Mouse (Mus musculus) limb, embryonic 11.5 days (tissue): ENCODE data around the gene Olr1. TPM values are rescaled to one million over a fixed set of nuclear protein-coding genes. Genes with fewer than 3 reads are reported as not detected.

ENCODE experiments used
- ATAC-seq: fragments of 200-750 bp; cut with Nextera tagmentation; 2 replicates; pipeline ENCODE4 v1.8.0; 2017; ENCODE audit warnings: low read depth; ENCODE audit not compliant: insufficient number of reproducible peaks, low FRiP score, low TSS enrichment
- DNase-seq: peaks from one replicate; pipeline ENCODE4 v3.0.0-alpha.2; 2015; ENCODE audit warnings: low spot score
- H3K27ac ChIP-seq: fragments of 300-500 bp; sonication (generic); replicated peaks from 2 replicates; pipeline ENCODE4 v1.5.1; 2014; ENCODE audit warnings: low read depth, mild to moderate bottlenecking, low read length
- H3K27me3 ChIP-seq: fragments of 300-500 bp; sonication (generic); 2 replicates; pipeline ENCODE4 v1.6.1; 2014; ENCODE audit warnings: mild to moderate bottlenecking, low read length, mixed read lengths; ENCODE audit not compliant: control insufficient read depth, insufficient read depth
- H3K36me3 ChIP-seq: fragments of 300-500 bp; sonication (generic); 2 replicates; pipeline ENCODE4 v1.6.1; 2014; ENCODE audit warnings: mild to moderate bottlenecking, low read length, moderate library complexity, mixed read lengths; ENCODE audit not compliant: control insufficient read depth, insufficient read depth
- H3K4me1 ChIP-seq: fragments of 300-500 bp; sonication (generic); 2 replicates; pipeline ENCODE4 v1.6.1; 2014; ENCODE audit warnings: low read length, mixed read lengths; ENCODE audit not compliant: control insufficient read depth, insufficient read depth
- H3K4me2 ChIP-seq: fragments of 300-500 bp; sonication (generic); 2 replicates; pipeline ENCODE4 v1.6.1; 2014; ENCODE audit warnings: low read depth, mild to moderate bottlenecking, moderate library complexity; ENCODE audit not compliant: severe bottlenecking
- H3K4me3 ChIP-seq: fragments of 300-500 bp; sonication (generic); 2 replicates; pipeline ENCODE4 v1.5.1; 2014; ENCODE audit warnings: low read depth, low read length
- H3K9ac ChIP-seq: fragments of 300-500 bp; sonication (generic); 2 replicates; pipeline ENCODE4 v1.6.1; 2014; ENCODE audit warnings: mild to moderate bottlenecking, low read length
- H3K9me3 ChIP-seq: fragments of 300-500 bp; sonication (generic); 2 replicates; pipeline ENCODE4 v1.6.1; 2016; ENCODE audit warnings: low read length; ENCODE audit not compliant: control insufficient read depth
- WGBS: fragments of 180-500 bp; shearing (Covaris S2); extraction: QIAGEN DNeasy Blood & Tissue Kit; methylation state at CpG from one replicate; pipeline ENCODE4 v1.1.7; 2014; 5-methylcytosine and 5-hydroxymethylcytosine counted together
- polyA plus RNA-seq: library from polyadenylated mRNA; unstranded; fragments of >200 nt; fragmentation: Nextera tagmentation; extraction: Ambion mirVana; gene quantifications from 2 replicates; pipeline ENCODE4 v1.2.1, GENCODE M21; 2014

Olr1 gene
- 0.38 TPM in 1 of 2 replicates, not detected in the other for polyA plus RNA-seq

GRCm38 (mm10) chr6:129507024-129507423, at the start of gene Olr1:
Gene Olr1 (minus strand): TSS chr6:129507165.
- Histone ChIP-seq H3K9me3 (no peaks in the 10 kb centered on the region; the same call in 1 of the 2 replicates), H3K4me1 (no peaks in the 10 kb centered on the region), H3K27me3 (no peaks in the 10 kb centered on the region), H3K27ac (no peak within 1 kb of the TSS), H3K4me3 (no peak within 1 kb of the TSS), H3K9ac (no peak within 1 kb of the TSS), H3K36me3 (no peaks in the 10 kb centered on the region), H3K4me2 (no peak within 1 kb of the TSS)
- ATAC-seq, result no peak
- 88% methylated on average over 9 of the region's 9 CpGs for WGBS
- DNase-seq, result no peak

GRCm38 (mm10) chr6:129548009-129548408, 41.0 kb upstream of the Olr1 start:
- no peak overlapping the region for H3K27ac ChIP-seq
- no peaks in the 10 kb centered on the region for H3K27me3 ChIP-seq
- WGBS, result 76% methylated on average over 3 of the region's 3 CpGs
- DNase-seq, result no peak
- no peaks in the 10 kb centered on the region for H3K9me3 ChIP-seq
- H3K4me1 ChIP-seq, result no peaks in the 10 kb centered on the region
- no peak overlapping the region for H3K4me3 ChIP-seq
- H3K36me3 ChIP-seq, result no peaks in the 10 kb centered on the region
- no peak for ATAC-seq
- H3K9ac ChIP-seq, result no peak overlapping the region
- H3K4me2 ChIP-seq, result no peak overlapping the region

- Histone ChIP-seq H3K36me3 (no peaks in the 10 kb centered on the region), H3K9ac (no peak overlapping the region)
- ATAC-seq, result no peak
Observed at GRCm38 (mm10) chr6:129547277-129547676, 40.3 kb upstream of the Olr1 start.

GRCm38 (mm10) chr6:129543709-129544606, 37.0 kb upstream of the Olr1 start:
- ATAC-seq (peak; percentile 76; the same call in 1 of the 2 replicates), DNase-seq (peak; percentile 73)
- H3K4me3 ChIP-seq, result no peak overlapping the region
- no peaks in the 10 kb centered on the region for H3K27me3 ChIP-seq
- 73% methylated on average over 6 of the region's 6 CpGs for WGBS
- no peaks in the 10 kb centered on the region for H3K4me1 ChIP-seq
- H3K9ac ChIP-seq, result no peak overlapping the region
- H3K27ac ChIP-seq, result no peak overlapping the region
- H3K36me3 ChIP-seq, result peaks cover 9% of the 10 kb centered on the region; the same call in 1 of the 2 replicates
- no peak overlapping the region for H3K4me2 ChIP-seq
- H3K9me3 ChIP-seq, result no peaks in the 10 kb centered on the region

More at GRCm38 (mm10) chr6:129547277-129547676, 40.3 kb upstream of the Olr1 start:
- no peak for DNase-seq
- Histone ChIP-seq H3K27ac (no peak overlapping the region), H3K9me3 (no peaks in the 10 kb centered on the region), H3K4me1 (no peaks in the 10 kb centered on the region), H3K4me2 (no peak overlapping the region), H3K4me3 (no peak overlapping the region), H3K27me3 (no peaks in the 10 kb centered on the region)
- 74% methylated on average over 2 of the region's 2 CpGs for WGBS

GRCm38 (mm10) chr6:129542540-129542939, 35.6 kb upstream of the Olr1 start:
- DNase-seq, result no peak

GRCm38 (mm10) chr6:129541931-129542330, 35.0 kb upstream of the Olr1 start:
- Histone ChIP-seq H3K27me3 (no peaks in the 10 kb centered on the region), H3K36me3 (peaks cover 9% of the 10 kb centered on the region; the same call in 1 of the 2 replicates), H3K4me3 (no peak overlapping the region), H3K4me1 (no peaks in the 10 kb centered on the region), H3K9me3 (no peaks in the 10 kb centered on the region), H3K27ac (no peak overlapping the region), H3K4me2 (no peak overlapping the region), H3K9ac (no peak overlapping the region)
- ATAC-seq, result no peak
- whole genome bisulfite sequencing, result 89% methylated on average over 9 of the region's 9 CpGs
- DNase-seq, result no peak

More at GRCm38 (mm10) chr6:129542540-129542939, 35.6 kb upstream of the Olr1 start:
- H3K27ac ChIP-seq, result no peak overlapping the region
- peaks cover 9% of the 10 kb centered on the region; the same call in 1 of the 2 replicates for H3K36me3 ChIP-seq
- 96% methylated on average over 3 of the region's 3 CpGs for WGBS
- H3K4me3 ChIP-seq, result no peak overlapping the region
- H3K4me2 ChIP-seq, result no peak overlapping the region
- H3K9me3 ChIP-seq, result no peaks in the 10 kb centered on the region
- no peaks in the 10 kb centered on the region for H3K4me1 ChIP-seq
- H3K27me3 ChIP-seq, result no peaks in the 10 kb centered on the region
- no peak for ATAC-seq
- no peak overlapping the region for H3K9ac ChIP-seq

- ATAC-seq (no peak), DNase-seq (no peak)
- H3K4me2 ChIP-seq, result no peak overlapping the region
- no peak overlapping the region for H3K9ac ChIP-seq
- H3K9me3 ChIP-seq, result no peaks in the 10 kb centered on the region
- WGBS, result 91% methylated on average over 6 of the region's 6 CpGs
- H3K36me3 ChIP-seq, result peaks cover 9% of the 10 kb centered on the region; the same call in 1 of the 2 replicates
- no peaks in the 10 kb centered on the region for H3K27me3 ChIP-seq
- no peak overlapping the region for H3K27ac ChIP-seq
- H3K4me3 ChIP-seq, result no peak overlapping the region
- H3K4me1 ChIP-seq, result peaks cover 6% of the 10 kb centered on the region; the same call in 1 of the 2 replicates
Observed at GRCm38 (mm10) chr6:129538555-129538954, 31.6 kb upstream of the Olr1 start.

- 85% methylated on average over 4 of the region's 4 CpGs for WGBS
- Histone ChIP-seq H3K9me3 (no peaks in the 10 kb centered on the region), H3K4me2 (no peak overlapping the region), H3K4me3 (no peak overlapping the region), H3K9ac (no peak overlapping the region), H3K27me3 (no peaks in the 10 kb centered on the region), H3K27ac (no peak overlapping the region), H3K36me3 (peaks cover 6% of the 10 kb centered on the region; the same call in 1 of the 2 replicates), H3K4me1 (peaks cover 6% of the 10 kb centered on the region; the same call in 1 of the 2 replicates)
- ATAC-seq, result no peak
- no peak for DNase-seq
Observed at GRCm38 (mm10) chr6:129535723-129536122, 28.8 kb upstream of the Olr1 start.
